Mouse (Mus musculus) hindbrain, embryonic 16.5 days (tissue): ENCODE measurements around the gene Samd4b. TPM values are rescaled to one million over a fixed set of nuclear protein-coding genes. Genes with fewer than 3 reads are reported as not detected.

Experiments used
- ATAC-seq: fragments of 200-750 bp; cut with Nextera tagmentation; 2 replicates; pipeline ENCODE4 v1.8.0; 2017; ENCODE audit warnings: moderate TSS enrichment, moderate library complexity
- H3K27ac ChIP-seq: fragments of 300-500 bp; sonication (generic); 2 replicates; pipeline ENCODE4 v1.5.1; 2014; ENCODE audit warnings: low read depth, mild to moderate bottlenecking, control low read depth, low read length, moderate library complexity
- H3K27me3 ChIP-seq: fragments of 300-500 bp; sonication (generic); replicated peaks from 2 replicates; pipeline ENCODE4 v1.6.1; 2014; ENCODE audit warnings: low read length; ENCODE audit not compliant: control insufficient read depth, insufficient read depth
- H3K36me3 ChIP-seq: fragments of 300-500 bp; sonication (generic); 2 replicates; pipeline ENCODE4 v1.6.1; 2014; ENCODE audit warnings: mild to moderate bottlenecking, low read length, moderate library complexity, mixed read lengths; ENCODE audit not compliant: control insufficient read depth, insufficient read depth
- H3K4me1 ChIP-seq: fragments of 300-500 bp; sonication (generic); 2 replicates; pipeline ENCODE4 v1.6.1; 2014; ENCODE audit warnings: low read depth, low read length; ENCODE audit not compliant: control insufficient read depth, insufficient read depth
- H3K4me2 ChIP-seq: fragments of 300-500 bp; sonication (generic); 2 replicates; pipeline ENCODE4 v1.6.1; 2014; ENCODE audit warnings: mild to moderate bottlenecking, low read length, control low read depth, moderate library complexity
- H3K4me3 ChIP-seq: fragments of 300-500 bp; sonication (generic); 2 replicates; pipeline ENCODE4 v1.5.1; 2014; ENCODE audit warnings: mild to moderate bottlenecking, low read length, control low read depth, moderate library complexity
- H3K9ac ChIP-seq: fragments of 300-500 bp; sonication (generic); 2 replicates; pipeline ENCODE4 v1.6.1; 2014; ENCODE audit warnings: low read depth, mild to moderate bottlenecking, control low read depth, low read length, moderate library complexity
- H3K9me3 ChIP-seq: fragments of 300-500 bp; sonication (generic); 2 replicates; pipeline ENCODE4 v1.6.1; 2014; ENCODE audit warnings: mild to moderate bottlenecking, low read length, moderate library complexity; ENCODE audit not compliant: control insufficient read depth
- WGBS: fragments of 180-500 bp; shearing (Covaris S2); extraction: QIAGEN DNeasy Blood & Tissue Kit; methylation state at CpG from one replicate; pipeline ENCODE4 v1.1.7; 2014; 5-methylcytosine and 5-hydroxymethylcytosine counted together
- microRNA-seq: library from miRNA; unstranded; fragments of <30 nt; microRNA quantifications from one replicate; pipeline ENCODE4, GENCODE M21; 2017
- polyA plus RNA-seq: library from polyadenylated mRNA; unstranded; fragments of >200 nt; fragmentation: Nextera tagmentation; extraction: Ambion mirVana; gene quantifications from 2 replicates; pipeline ENCODE4 v1.2.1, GENCODE M21; 2015

Gene Samd4b
- polyA plus RNA-seq, 1 experiment from 2014 or later, result 11.1 TPM

GRCm38 (mm10) chr7:28353267-28353666 is 244.7 kb downstream of the Samd4b start:
- peaks cover 17% of the 10 kb centered on the region for H3K4me1 ChIP-seq
- no peaks in the 10 kb centered on the region for H3K9me3 ChIP-seq
- peaks cover 22% of the 10 kb centered on the region for H3K36me3 ChIP-seq
- no peak overlapping the region for H3K4me2 ChIP-seq
- no peak overlapping the region for H3K27ac ChIP-seq
- WGBS, result 89% methylated on average over 2 of the region's 2 CpGs
- no peaks in the 10 kb centered on the region for H3K27me3 ChIP-seq
- H3K9ac ChIP-seq, result no peak overlapping the region
- H3K4me3 ChIP-seq, result no peak overlapping the region
- no peak for ATAC-seq

DNA sequence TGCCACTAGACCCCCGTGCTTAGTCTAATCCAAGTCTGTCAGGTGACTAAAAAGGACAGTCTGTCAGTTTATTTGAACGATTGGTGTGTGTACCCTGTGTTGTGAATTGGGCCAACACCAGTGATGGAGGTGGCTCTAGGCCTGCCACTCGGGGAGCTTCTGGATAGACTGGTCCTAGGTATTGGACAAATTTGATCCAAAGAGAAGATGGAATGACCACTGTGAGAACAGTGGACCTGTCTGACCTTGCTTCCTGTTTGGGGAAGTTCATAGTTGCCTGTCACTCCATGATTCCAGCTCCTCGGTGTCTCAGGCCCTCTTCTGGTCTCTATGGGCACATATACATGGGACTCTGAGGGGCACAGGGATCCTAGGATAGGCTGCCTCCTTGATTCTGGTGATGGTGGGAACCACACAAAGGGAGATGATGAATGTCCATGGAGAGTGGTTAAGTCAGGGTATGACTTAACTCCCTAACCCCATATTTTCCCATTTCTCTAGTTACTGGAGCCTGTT is 246.2 kb downstream of the Samd4b start:
- Histone ChIP-seq H3K36me3 (peaks cover 22% of the 10 kb centered on the region), H3K4me1 (peaks cover 12% of the 10 kb centered on the region), H3K9me3 (no peaks in the 10 kb centered on the region), H3K4me3 (peak overlapping the region; percentile 70), H3K9ac (peak overlapping the region; percentile 93; the same call in 1 of the 2 replicates), H3K27me3 (no peaks in the 10 kb centered on the region), H3K27ac (no peak overlapping the region), H3K4me2 (peak overlapping the region; percentile 74)
- 52% methylated on average over 4 of the region's 4 CpGs for WGBS
- no peak for ATAC-seq

GRCm38 (mm10) chr7:28350155-28350883 is 247.6 kb downstream of the Samd4b start, which contains the start of gene Rps16:
Gene Rps16 (plus strand): TSS chr7:28350652.
- Histone ChIP-seq H3K4me3 (peak within 1 kb of the TSS; percentile 70), H3K27ac (peak within 1 kb of the TSS; percentile 84), H3K27me3 (no peaks in the 10 kb centered on the region), H3K36me3 (peaks cover 22% of the 10 kb centered on the region), H3K4me2 (peak within 1 kb of the TSS; percentile 74), H3K4me1 (peaks cover 12% of the 10 kb centered on the region), H3K9ac (peak within 1 kb of the TSS; percentile 93), H3K9me3 (no peaks in the 10 kb centered on the region)
- WGBS, result 1% methylated on average over 46 of the region's 50 CpGs
- ATAC-seq, result peak; percentile 96

Small RNA genes lying within 50 kb of the gene (microRNA-seq; reads per million reads assigned to microRNA genes)
- gene Mir7049, result 1.0 reads per million

Other genes with a start within 250 kb of the Samd4b start
- gene Rps16, start 247.5 kb downstream of the Samd4b start, polyA plus RNA-seq, result 430 and 440 TPM in 2 replicates
- 18.8 and 26.7 TPM in 2 replicates for gene Plekhg2, start 225.5 kb downstream of the Samd4b start, polyA plus RNA-seq
- gene Zfp36, start 217.9 kb downstream of the Samd4b start, polyA plus RNA-seq, result 3.9 and 4.0 TPM in 2 replicates
- gene Med29, start 205.4 kb downstream of the Samd4b start, polyA plus RNA-seq, result 42.7 and 47.2 TPM in 2 replicates
- gene Paf1, start 205.2 kb downstream of the Samd4b start, polyA plus RNA-seq, result 89.9 and 102 TPM in 2 replicates
- gene Gmfg, start 160.7 kb downstream of the Samd4b start, polyA plus RNA-seq, result 2.5 and 3.8 TPM in 2 replicates
- 15.1 and 17.3 TPM in 2 replicates for gene Lrfn1, start 146.2 kb downstream of the Samd4b start, polyA plus RNA-seq
- gene Ifnl2, start 87.7 kb downstream of the Samd4b start, polyA plus RNA-seq, result not detected in 2 replicates
- not detected in 2 replicates for gene Ifnl3, start 75.3 kb downstream of the Samd4b start, polyA plus RNA-seq
- gene Sycn, start 57.3 kb downstream of the Samd4b start, polyA plus RNA-seq, result not detected in 2 replicates
- 0.14 TPM in 1 of 2 replicates, not detected in the other for gene Nccrp1, start 50.9 kb downstream of the Samd4b start, polyA plus RNA-seq
- gene Pak4, start within 50 bp of the Samd4b start, polyA plus RNA-seq, result 18.2 and 21.5 TPM in 2 replicates
- gene Acp7, start 33.2 kb upstream of the Samd4b start, polyA plus RNA-seq, result 0.31 and 0.34 TPM in 2 replicates
- gene Fbxo27, start 94.7 kb upstream of the Samd4b start, polyA plus RNA-seq, result 12.9 and 16.6 TPM in 2 replicates
- gene Fbxo17, start 118.7 kb upstream of the Samd4b start, polyA plus RNA-seq, result 4.7 and 5.4 TPM in 2 replicates
- gene Mrps12, start 143.7 kb upstream of the Samd4b start, polyA plus RNA-seq, result 107 and 113 TPM in 2 replicates
- 18.7 and 20.8 TPM in 2 replicates for gene Sars2, start 143.8 kb upstream of the Samd4b start, polyA plus RNA-seq
- gene Ccer2, start 158.0 kb upstream of the Samd4b start, polyA plus RNA-seq, result 0.72 and 1.1 TPM in 2 replicates
- gene Sirt2, start 168.6 kb upstream of the Samd4b start, polyA plus RNA-seq, result 128 and 130 TPM in 2 replicates
- 70.2 and 72.2 TPM in 2 replicates for gene Nfkbib, start 169.4 kb upstream of the Samd4b start, polyA plus RNA-seq
- 2.8 and 2.9 TPM in 2 replicates for gene Rinl, start 190.8 kb upstream of the Samd4b start, polyA plus RNA-seq
- gene Hnrnpl, start 210.4 kb upstream of the Samd4b start, polyA plus RNA-seq, result 117 and 127 TPM in 2 replicates
- 115 and 117 TPM in 2 replicates for gene Ech1, start 227.1 kb upstream of the Samd4b start, polyA plus RNA-seq
- 5.3 and 6.1 TPM in 2 replicates for gene Lgals4, start 235.7 kb upstream of the Samd4b start, polyA plus RNA-seq